Mouse (Mus musculus) liver, adult 10 weeks (tissue): ENCODE measurements around the gene 4930595M18Rik. TPM values are rescaled to one million over a fixed set of nuclear protein-coding genes. Genes with fewer than 3 reads are reported as not detected.

Experiments used
- polyA plus RNA-seq: library from polyadenylated mRNA; stranded (reverse); fragments of 350-450 nt; fragmentation: Illumina TruSeq; extraction: RNeasy Lipid Tissue Mini Kit (QIAGEN cat#74804); gene quantifications from one replicate; pipeline ENCODE4 v1.2.3, GENCODE M21; 2014; ENCODE audit warnings: low read depth, low replicate concordance

The 4930595M18Rik gene
- polyA plus RNA-seq, result not detected

DNA sequence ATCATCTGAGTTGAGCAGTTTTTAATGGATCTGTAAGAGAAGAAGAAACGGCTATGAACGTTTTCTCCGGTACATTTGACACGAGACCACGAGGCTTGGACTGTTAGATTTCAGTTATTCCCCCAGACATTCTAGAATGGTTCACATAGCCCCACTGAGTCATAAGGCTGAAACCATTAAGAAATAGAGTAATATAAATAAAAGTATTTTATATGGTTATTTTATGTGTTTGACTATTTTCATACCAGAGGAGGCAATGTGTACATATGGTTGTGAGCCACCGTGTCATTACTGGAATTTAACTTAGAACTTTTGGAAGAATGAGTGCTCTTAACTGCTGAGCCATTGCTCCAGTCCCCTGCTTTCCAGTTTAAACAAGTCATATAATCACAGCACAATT is at the start of gene 4930595M18Rik:
TSS of gene 4930595M18Rik (minus strand) at position 101 of the 400 bp plus-strand sequence.

